Mouse (Mus musculus) cerebellum, postnatal 10 days (tissue): Measurements from ENCODE around the gene Zmynd8.

ENCODE experiments used
- DNase-seq, 2 experiments: peaks; one replicate each; pipeline ENCODE4 v3.0.0; 2021; ENCODE audit warnings: mixed read lengths in 2 of 2

The Zmynd8 gene

GRCm38 (mm10) chr2:165741526-165742050, 157.2 kb downstream of the Zmynd8 start:
- no peak for DNase-seq

DNA sequence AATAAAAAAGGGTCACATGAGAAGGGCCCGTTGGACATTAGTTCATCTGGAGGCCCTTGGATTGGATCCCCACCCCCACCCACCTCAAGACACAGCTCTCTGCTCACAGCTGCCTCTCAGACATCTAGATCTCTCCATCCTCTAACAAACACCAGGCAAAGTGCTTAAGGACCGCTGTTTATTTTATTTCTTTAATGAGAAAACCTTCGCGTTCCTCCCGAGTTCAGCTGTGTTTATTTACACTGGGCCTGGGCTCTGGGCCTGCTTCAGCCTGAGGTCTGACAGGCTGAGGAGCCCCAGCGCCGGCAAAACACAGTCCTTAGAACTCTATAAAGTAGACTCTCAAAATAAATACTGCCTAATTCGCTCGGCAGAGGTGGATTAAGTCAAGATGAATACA, 157.8 kb downstream of the Zmynd8 start:
- no peak for DNase-seq

DNA sequence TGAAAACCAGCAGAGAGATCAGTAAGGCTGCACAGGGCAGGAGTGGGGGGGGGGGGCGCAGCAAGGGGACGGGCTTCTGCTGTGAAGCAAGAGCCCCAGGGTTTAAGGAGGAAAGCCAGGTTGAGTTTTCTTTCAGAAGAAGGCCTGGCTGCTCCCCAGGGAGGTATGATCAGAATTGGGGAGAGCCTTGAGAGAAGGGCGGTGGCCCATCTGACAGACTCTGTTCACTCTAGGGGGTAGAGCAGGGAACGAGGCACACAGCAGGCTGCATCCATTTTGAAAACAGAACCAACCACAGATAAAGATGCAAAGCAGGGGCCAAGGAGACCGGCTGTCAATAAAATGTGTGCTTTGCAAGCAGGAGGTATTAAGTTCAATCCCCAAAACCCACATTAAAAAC, 158.4 kb downstream of the Zmynd8 start:
- DNase-seq: no peak

DNA sequence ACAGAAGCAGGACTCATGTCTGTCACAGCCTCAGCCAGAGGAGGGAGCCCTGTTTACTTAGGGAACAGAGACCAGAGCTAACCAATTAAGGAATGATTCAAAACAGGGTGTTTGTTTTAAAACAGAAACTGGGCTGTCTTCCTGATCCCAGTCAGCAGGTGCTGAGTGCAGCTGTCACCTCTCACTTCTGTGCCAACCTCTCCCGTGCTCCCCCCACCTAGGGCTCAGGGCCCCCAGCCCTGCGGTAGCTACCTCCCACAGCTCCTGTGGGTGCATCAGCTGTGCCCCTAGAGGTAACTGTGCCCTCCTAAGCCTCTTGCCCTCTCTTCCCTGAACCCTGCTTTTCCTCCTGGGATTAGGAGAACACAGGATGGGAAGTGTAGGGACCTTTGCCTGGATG, 162.5 kb downstream of the Zmynd8 start:
- DNase-seq: no peak
